Comparison of ENCODE assay signal across 9 mouse cellular contexts in genomic region chr16:97462481-97463181, GRCm38 (mm10). TPM values are rescaled to one million over a fixed set of nuclear protein-coding genes. Genes with fewer than 3 reads are reported as not detected.
A peak's percentile ranks its signal among the peaks of the same experiment; 100 is the strongest.
DNase-seq lines count a peak whose midpoint lies in the region; ATAC-seq and TF ChIP-seq lines count a peak whose summit lies in the region.
"Had no signal": no experiment of that assay in that cellular context is flagged by ENCODE, and none has a peak within 500 bp of the region (broad histone marks: within the 10 kb centered on the region; RNA-seq: fewer than 3 reads in every experiment).

TSS of gene Mx1 (minus strand) at chr16:97462907.

- no peaks in the 10 kb centered on the region for H3K9me3 ChIP-seq in liver, embryonic 14.5 days (ENCODE audit: control insufficient read depth, low read length)

- no peak for TF ChIP-seq EP300 in liver, embryonic 14.5 days (IDR thresholded peaks at IDR 0.05; ENCODE audit: low read depth)

- H3K4me3 ChIP-seq in liver, embryonic 14.5 days (ENCODE audit: insufficient read depth in 1 of 2, low read depth in 2 of 2, low read length in 2 of 2): no peak within 1 kb of the TSS
- H3K4me3 ChIP-seq: heart, embryonic 13.5 days had no signal

- H3K36me3 ChIP-seq in liver, embryonic 14.5 days (replicated peaks; ENCODE audit: control insufficient read depth, insufficient read depth, low read depth): no peaks in the 10 kb centered on the region
- H3K36me3 ChIP-seq: heart, embryonic 13.5 days had no signal

- DNase-seq in embryo, embryonic 10 days (ENCODE audit: low spot score): peak; percentile 20
- DNase-seq in embryo, embryonic 9.5 days (ENCODE audit: extremely low spot score): no peak
- DNase-seq in spleen, postnatal 36 days (ENCODE audit: low spot score in 2 of 2): peak; percentile 56 to 62
- no peak for DNase-seq in spleen, postnatal 14 days (ENCODE audit: low spot score in 2 of 2)
- no peak for DNase-seq in liver, embryonic 14.5 days (ENCODE audit: low read depth in 3 of 3, low spot score in 3 of 3)
- peak; percentile 21 for DNase-seq in thymus, postnatal 25 days
- no peak for DNase-seq in adrenal gland, postnatal 10 days
- DNase-seq in layer of hippocampus, postnatal 25 days (ENCODE audit: extremely low spot score in 1 of 2, low spot score in 1 of 2): no peak

- H3K27me3 ChIP-seq in liver, embryonic 14.5 days (ENCODE audit: control insufficient read depth, insufficient read depth, low read length): no peaks in the 10 kb centered on the region
- H3K27me3 ChIP-seq: heart, embryonic 13.5 days had no signal

- ATAC-seq in liver, embryonic 14.5 days (ENCODE audit: insufficient read depth): peak; percentile 26; the same call in 1 of the 2 replicates

- H3K4me1 ChIP-seq in liver, embryonic 14.5 days (replicated peaks; ENCODE audit: control insufficient read depth in 2 of 2, insufficient read depth in 2 of 2, low read length in 1 of 2): no peaks in the 10 kb centered on the region

- 22% methylated on average over 4 of the region's 4 CpGs for WGBS in liver, embryonic 14.5 days (ENCODE audit: insufficient replicate concordance)

- no peak within 1 kb of the TSS for H3K27ac ChIP-seq in liver, embryonic 14.5 days
- H3K27ac ChIP-seq: heart, embryonic 13.5 days had no signal

- no peak for TF ChIP-seq CTCF in liver, embryonic 14.5 days (IDR thresholded peaks at IDR 0.05; ENCODE audit: low read depth)

- 0 out of 2 replicates have a peak within 1 kb of the TSS, but pooled peaks have one; percentile 13 for H3K4me2 ChIP-seq in liver, embryonic 14.5 days (ENCODE audit: low read depth)
- H3K4me2 ChIP-seq: heart, embryonic 13.5 days had no signal

- H3K9ac ChIP-seq in liver, embryonic 14.5 days (replicated peaks): no peak within 1 kb of the TSS
- H3K9ac ChIP-seq: heart, embryonic 13.5 days had no signal

RNA-seq across cellular contexts. Expression of gene Mx1, which starts in this region (rescaled TPM):
- polyA plus RNA-seq in liver, embryonic 14.5 days (2012; rRNA removed): 0.29 and 0.46 TPM in 2 replicates
- polyA plus RNA-seq in liver, embryonic 14.5 days (2014; fragmentation: Nextera tagmentation; extraction: Ambion mirVana): 0.16 and 0.48 TPM in 2 replicates
- total RNA-seq in adrenal gland, postnatal 10 days (2021): 1 to 10 TPM in 1 of 2 experiments, under 1 TPM in 1; 0.61 to 1.7 TPM
- total RNA-seq in layer of hippocampus, postnatal 25 days (2021): 1 to 10 TPM in 1 of 2 experiments, under 1 TPM in 1; 0.89 to 1.2 TPM

Comparison
In these comparisons a context has a peak if more than half of its experiments do, and no peak if none do; other contexts are left out.
1. DNase-seq: peak in embryo, embryonic 10 days (single experiment), spleen, postnatal 36 days (2 of 2) and thymus, postnatal 25 days (single experiment); none in embryo, embryonic 9.5 days (single experiment), spleen, postnatal 14 days (0 of 2), liver, embryonic 14.5 days (0 of 3), adrenal gland, postnatal 10 days (single experiment) and layer of hippocampus, postnatal 25 days (0 of 2).
2. Peak in ATAC-seq and H3K4me2 ChIP-seq in liver, embryonic 14.5 days; RNA of the gene not detected or under 1 TPM.